Mouse (Mus musculus): ENCODE results near the gene Cdyl.

Cdyl gene

DNA sequence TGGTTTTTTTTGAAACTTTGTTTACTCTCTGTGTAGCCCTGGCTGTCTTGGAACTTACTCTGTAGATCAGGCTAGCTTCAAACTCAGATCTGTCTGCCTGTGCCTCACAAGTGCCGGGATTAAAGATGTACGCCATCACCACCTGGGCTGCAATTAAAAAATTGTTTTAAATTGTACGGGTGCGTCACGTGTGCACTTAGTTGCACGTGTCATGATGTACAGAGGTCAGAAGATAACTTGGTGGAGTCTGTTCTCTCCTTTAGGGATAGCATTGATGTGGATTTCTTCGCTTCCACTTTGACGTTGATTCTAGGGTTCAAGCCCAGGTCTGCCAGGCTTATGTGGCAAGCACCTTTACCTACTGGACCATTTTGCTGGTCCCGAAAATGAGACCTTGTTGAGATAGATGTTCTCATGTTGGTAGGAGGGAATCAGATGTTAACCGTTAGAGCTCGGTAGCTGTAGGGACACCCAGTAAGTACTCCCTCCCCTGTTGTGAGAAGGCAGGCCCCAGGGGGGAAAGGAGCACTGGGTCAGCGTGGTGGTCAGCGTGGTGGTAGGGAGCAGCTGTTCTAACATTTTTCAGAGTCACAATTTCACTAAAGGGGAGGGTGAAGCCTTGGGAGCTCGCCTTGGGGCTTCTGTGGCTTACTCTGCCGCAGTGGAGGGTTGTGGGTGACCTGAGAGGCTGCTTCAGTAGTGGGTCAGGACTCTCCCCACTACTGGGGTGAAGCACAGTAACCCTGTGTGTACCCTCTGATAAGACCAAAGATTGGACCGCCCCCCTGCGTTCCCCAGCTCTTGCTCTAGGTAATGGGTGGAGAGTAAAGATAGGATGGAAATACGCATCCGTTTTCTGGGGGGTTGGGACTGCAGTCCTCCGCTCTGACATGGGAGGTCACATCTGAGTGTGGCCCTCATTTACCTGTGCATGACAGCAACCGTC lies 97.0 kb downstream of the Cdyl start:
- no peak for DNase-seq (ENCODE audit: low read depth, low spot score)

DNA sequence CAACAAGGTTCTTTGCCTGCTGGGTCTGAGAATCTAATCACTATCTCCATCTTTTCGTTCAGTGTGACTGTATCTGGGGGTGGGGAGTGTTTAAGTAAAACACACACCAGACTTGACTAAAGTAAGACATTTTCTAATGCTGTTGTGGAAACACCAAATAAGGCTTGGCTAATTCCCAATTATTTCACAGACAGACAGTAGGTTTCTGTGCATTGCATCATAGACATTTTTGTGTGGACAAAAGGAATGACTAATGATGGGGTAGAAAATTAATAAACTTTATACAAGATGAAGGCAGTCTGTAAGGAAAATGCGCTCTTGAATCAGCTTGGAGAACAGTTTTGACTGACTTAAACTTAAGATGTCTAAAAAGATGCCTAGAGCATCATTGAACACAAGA lies 100.7 kb downstream of the Cdyl start:
- no peak for DNase-seq (ENCODE audit: low read depth, low spot score)

DNA sequence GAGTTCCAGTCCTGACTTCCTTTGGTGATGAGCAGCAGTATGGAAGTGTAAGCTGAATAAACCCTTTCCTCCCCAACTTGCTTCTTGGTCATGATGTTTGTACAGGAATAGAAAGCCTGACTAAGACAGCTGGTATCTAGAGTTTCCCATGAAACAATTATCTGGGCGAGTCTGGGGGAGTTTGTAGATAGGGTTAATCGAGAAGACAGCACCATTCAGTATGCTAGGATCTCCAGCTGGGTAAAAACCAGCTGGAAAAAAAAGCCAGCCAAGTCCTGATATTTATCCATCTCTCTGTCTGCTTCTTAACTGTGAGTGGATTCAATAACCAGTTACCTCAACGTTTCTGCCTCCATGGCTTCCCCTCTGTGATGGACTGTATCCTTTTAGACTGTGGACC lies 104.9 kb downstream of the Cdyl start:
- no peak for DNase-seq (ENCODE audit: low read depth, low spot score)

DNA sequence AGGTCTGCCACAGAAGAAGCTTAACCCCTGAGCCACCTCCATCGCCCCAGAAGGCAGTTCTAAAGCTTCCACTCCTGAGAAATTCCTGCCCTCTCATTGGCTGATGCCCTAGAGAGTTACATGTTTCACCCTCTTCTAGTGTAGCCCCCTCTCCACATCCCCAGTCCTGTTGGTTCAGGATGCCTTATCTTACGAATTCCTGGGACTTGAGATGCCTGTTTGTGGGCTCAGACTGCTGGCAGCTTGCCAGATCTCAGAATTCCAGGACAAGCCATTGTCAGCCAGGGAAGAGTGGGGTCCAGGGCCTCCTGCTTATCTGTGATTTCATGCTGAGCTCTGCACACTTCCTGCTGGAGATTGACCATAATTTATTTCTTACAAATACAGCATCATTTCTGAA lies 106.2 kb downstream of the Cdyl start:
- no peak for DNase-seq (ENCODE audit: low read depth, low spot score)

DNA sequence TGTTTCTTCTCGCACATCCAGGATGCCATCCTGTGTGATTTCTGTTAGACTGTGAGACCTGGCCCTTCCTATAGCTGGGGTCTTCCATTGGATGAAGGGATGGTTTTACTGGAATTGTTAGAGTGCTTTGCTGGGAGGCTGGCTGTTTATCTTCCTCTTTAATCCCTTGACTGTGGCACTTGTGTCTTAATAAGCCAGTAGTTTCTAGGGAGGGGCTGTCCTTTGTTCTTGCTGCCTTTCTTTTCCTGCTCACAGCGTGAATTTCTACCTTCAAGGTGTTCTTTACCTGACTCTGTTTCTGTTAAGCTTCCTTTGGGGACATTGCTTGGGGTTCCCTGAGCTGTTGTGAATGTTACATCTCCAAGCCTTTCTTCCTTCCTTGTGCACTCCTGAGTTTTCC lies 110.0 kb downstream of the Cdyl start:
- DNase-seq (ENCODE audit: low read depth, low spot score): no peak

DNA sequence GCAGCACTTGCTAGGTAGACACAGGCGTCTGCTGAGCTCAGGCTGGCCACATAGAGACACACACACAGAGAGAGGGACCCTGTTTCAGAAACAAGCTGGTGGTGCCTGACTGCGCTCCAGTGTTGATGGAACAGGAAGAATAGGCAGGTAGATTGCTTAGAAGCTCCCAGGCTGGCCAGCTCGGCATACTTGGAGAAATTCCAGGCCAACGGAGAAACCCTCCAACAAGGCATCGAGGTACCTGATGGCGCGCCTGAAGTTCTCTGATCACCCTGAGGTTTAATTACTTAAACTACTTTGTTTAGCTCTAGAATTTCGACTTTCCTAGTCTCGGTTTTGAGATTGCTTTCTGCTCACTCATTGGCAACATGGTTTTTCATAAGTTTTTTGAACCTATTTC lies 110.8 kb downstream of the Cdyl start:
- DNase-seq (ENCODE audit: low read depth, low spot score): peak; percentile 35

- DNase-seq (ENCODE audit: low read depth, low spot score): peak; percentile 44
Observed at GRCm38 (mm10) chr13:35771968-35772382, 112.3 kb downstream of the Cdyl start.

DNA sequence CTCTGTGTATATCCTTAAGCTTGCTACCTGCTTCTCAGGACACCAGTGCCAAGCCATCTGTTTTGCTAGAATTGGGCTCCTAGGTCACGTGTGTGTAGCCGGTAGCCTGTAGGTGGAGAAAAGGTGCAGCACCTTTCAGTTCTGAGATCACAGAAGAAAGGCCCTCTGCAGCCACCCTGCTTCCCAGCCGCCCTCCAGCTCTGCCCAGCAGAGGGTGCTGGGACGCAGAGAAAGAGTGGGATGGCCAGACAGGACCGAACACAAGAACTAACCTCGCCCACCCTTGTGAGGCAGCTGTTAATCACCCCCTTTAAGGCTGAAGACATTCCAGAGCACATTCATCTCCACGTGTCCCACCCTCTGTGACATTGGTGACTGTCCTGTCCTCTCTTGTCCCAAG lies 114.1 kb downstream of the Cdyl start:
- DNase-seq (ENCODE audit: low read depth, low spot score): peak; percentile 46

- peak; percentile 59 for DNase-seq (ENCODE audit: low read depth, low spot score)
Observed at GRCm38 (mm10) chr13:35776123-35776522, 116.5 kb downstream of the Cdyl start.

DNA sequence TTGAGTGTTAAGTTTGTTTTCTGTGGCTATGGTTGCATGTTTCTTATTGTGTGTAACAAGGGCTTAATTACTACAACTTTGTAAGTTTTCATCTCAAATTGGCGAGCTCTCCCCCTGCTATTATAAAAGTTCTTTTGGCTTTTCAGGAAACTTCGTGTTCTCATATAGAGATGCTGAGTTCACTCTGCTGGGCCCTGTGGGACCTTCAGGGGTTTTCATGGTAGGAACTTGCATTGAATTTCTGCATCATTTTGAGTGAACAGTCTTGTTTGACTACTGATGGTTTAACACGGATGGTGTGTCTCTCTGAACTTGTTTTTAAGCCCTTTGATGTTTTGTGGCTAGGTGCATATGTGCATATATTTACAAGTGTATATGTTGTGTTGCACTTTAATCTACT lies 121.1 kb downstream of the Cdyl start:
- DNase-seq (ENCODE audit: low read depth, low spot score): no peak

GRCm38 (mm10) chr13:35781755-35782154 lies 122.1 kb downstream of the Cdyl start:
- peak; percentile 72 for DNase-seq (ENCODE audit: low read depth, low spot score)

- peak; percentile 72 for DNase-seq (ENCODE audit: low read depth, low spot score)
Observed at GRCm38 (mm10) chr13:35782949-35783348, 123.3 kb downstream of the Cdyl start.

- peak; percentile 43 for DNase-seq (ENCODE audit: low read depth, low spot score)
Observed at GRCm38 (mm10) chr13:35783576-35783975, 123.9 kb downstream of the Cdyl start.

DNA sequence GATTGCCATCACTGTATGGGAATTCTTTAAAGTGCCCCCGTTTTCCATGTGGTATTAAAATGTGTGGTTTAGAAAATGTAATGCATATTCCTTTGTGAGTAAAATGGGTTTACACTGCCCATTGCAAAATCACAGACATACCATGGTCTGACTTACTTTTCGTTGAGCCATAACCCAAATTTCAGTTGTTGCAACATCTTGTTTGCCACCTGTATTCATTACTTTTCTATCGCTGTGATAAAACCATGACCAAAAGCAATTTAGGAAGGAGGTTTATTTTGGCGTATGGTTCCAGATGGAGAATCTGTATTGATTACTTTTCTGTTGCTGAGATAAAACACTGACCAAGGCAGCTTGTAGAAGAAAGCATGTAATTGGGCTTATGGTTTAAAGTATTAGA lies 124.6 kb downstream of the Cdyl start:
- DNase-seq (ENCODE audit: low read depth, low spot score): no peak

DNA sequence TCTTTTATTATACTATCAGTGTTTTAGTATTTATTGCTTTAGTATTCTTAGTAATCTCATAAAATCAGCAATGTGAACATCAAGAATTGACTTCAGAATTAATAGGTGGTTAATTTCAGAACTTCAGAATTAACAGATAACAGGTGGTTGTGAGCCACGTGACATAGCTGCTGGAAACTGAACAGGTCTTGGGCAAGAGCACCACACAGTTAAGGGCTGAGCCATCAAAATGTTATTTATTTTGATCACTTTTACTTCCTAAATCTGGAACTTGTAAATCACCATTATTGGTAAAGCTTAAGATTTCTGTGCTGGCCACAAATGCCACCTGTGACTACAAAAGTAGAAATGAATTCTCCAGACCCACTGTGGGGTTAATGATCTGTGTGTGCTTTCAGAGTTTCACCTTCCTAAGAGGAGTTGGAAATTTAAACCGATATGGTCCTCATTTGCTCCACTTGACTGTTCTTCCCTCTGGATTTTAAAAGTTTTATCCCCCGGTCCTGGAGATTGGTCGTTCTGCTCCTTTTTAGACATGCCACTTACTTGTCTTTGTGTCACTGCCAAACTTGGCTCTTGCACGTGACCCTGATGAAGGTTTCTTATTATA lies 125.8 kb downstream of the Cdyl start:
- DNase-seq (ENCODE audit: low read depth, low spot score): no peak

GRCm38 (mm10) chr13:35786726-35787399 lies 127.2 kb downstream of the Cdyl start:
- DNase-seq (ENCODE audit: low read depth, low spot score): no peak

DNA sequence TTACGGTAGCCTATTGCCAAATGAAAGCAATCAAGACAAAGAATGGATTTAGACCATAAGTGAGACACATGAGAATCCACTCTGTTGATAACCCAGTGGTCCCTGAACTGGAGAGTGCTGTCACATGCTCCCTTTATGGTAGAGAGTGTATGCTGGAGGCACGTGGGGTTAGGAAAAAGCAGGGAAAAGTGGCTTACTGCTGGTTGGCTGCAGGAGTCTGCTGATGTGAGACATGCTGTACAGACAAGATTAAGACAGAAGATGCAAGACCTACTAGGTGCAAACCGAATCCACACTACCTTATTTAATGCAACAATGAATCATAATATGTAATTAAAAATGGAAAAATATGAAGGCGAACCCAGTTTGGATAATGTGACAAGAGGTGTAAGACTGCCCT lies 129.9 kb downstream of the Cdyl start:
- no peak for DNase-seq (ENCODE audit: low read depth, low spot score)

- no peak for DNase-seq (ENCODE audit: low read depth, low spot score)
Observed at GRCm38 (mm10) chr13:35790431-35790830, 130.8 kb downstream of the Cdyl start.

DNA sequence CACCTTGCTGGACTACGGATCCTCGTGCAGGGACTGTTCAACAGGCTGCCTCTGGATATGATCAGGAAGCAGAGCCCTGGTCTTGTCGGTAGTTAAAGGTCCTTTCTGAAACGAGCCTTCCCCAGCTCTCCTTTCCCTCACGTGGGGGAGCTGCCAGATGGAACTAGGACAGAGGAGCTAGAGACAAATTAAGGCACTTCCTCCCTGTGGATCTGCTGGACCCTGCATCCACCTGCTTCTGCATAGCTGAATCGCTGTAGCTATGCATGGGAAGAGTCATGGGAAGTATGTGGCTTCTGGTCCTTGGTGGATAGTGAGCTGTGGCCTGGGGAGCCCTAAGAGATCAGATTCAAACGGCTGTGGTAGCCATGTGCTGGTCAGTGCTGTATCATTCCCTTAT lies 134.7 kb downstream of the Cdyl start:
- peak; percentile 45 for DNase-seq (ENCODE audit: low read depth, low spot score)

DNA sequence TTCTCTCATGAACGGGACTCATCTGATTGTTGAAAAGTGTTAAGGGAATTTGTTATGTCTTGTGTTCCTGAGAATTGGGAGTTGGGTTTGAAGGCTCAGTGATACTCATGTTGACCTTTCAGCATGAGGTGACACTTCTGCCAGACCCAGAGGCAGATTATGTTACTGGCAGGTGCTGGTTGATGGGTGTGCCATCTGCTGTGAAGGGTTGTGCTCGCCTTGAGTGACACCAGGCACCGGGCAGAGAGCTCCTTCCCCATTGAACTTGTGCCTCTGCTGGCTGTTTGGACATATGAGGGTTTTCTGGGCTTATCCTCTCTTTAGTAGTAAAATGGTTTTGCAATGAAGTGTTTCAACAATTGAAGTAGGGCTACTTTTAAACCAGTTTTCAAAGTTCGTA lies 135.1 kb downstream of the Cdyl start:
- peak; percentile 29 for DNase-seq (ENCODE audit: low read depth, low spot score)

GRCm38 (mm10) chr13:35795887-35796286 lies 136.3 kb downstream of the Cdyl start:
- no peak for DNase-seq (ENCODE audit: low read depth, low spot score)

DNA sequence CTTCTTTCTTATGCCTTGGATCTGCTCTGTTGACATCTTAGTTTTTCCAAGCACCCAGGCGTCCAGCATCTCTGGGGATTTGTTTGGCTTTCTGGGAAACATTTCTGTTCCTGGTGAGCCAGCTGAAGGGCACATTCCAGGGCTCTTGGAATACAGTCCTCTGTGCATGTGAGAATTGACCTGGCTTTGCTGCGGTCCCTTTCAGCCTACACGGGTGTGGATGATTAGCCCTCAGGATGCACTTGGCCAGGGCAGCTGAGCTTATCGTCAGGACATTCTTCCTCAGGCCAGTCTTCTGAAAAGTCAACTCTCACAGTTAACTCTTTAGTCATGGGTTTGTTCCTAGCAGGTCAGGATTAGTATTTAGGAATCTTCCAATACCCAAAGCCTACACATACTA lies 136.7 kb downstream of the Cdyl start:
- no peak for DNase-seq (ENCODE audit: low read depth, low spot score)

Measured in brain, adult 2 months (tissue).